Mouse (Mus musculus): ENCODE results near the gene Dnah3.

Dnah3 gene

DNA sequence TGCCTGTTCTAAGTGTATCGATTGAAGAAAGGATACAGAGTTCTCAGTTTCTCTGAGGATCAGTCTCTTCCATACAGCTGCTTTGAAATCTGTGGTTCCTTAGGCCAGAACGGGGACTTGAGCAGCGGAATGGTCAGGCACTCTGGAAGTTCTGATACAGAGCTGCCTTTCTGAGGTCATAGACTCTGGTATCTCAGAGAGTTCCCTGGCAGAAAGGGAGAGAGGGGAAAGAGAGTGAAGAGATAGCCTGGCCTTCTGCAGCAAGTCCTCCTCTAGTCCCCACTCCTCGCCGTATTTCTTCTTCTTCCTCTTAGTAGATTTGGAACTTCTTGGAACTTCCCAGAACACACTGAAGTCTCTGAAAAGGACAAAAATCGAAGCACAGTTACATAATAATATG lies at the start of gene Dnah3:
Dnah3 (minus strand) TSS at position 101 of the 400 bp plus-strand sequence.
- DNase-seq (ENCODE audit: low spot score in 2 of 2), result no peak

DNA sequence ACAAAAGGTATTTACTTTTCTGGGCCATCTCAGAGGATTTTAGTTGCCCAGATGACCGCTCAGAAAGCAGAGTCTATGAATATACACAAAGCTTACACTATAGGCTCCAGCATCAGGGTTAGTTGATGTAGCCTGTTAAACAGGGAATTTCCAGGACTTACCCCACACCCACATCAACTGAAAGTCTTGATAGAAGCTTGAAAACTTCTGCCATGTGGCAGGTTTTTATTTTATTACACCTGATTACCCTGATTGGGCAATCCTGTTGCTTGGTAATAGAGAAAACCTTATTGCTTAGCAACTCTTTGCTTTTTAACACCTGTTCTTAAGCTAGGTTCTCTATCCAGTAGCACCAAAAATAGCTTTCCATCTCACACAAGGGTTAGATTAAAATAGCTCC lies 47.7 kb upstream of the Dnah3 start:
- no peak for DNase-seq (ENCODE audit: low spot score in 2 of 2)

DNA sequence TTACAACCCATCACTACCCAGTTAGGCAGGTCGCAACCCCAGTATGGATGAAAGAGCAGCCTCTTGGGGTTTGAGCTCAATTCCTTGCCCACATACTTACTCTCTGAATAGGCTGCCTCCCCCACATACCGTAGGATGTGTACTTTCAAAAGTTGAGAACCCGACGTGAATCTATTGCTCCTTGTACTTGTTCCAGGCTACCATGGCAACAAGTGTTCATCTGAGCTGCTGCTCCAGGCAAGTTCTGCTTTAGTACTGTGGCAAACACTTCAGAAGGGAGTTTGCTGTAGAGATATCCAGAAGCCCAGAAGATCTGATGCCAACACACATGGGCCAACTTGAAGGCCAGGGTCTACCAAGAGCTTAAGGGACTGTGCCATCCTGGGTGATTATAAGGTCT lies 33.9 kb upstream of the Dnah3 start:
- DNase-seq (ENCODE audit: low spot score in 2 of 2), result peak; percentile 20 to 42

DNA sequence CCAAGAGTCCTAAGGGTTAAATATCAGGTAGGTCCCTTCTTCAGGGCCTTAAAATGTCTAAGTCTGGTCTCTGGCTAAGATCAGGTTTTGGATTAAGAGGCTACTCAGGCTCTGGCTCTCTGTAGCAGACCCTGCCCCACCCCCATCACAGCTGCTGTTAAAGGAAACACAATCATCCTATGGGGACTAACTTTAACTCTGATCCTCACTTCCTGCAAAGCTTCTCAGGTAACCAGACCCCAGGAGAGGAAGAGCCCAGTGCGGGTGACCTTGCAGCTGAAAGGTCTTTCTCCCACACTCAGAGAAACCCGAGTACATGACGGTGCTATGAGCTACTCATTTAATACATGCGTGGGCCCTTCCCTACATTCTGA lies 32.6 kb upstream of the Dnah3 start:
- DNase-seq (ENCODE audit: low spot score in 2 of 2), result no peak

DNA sequence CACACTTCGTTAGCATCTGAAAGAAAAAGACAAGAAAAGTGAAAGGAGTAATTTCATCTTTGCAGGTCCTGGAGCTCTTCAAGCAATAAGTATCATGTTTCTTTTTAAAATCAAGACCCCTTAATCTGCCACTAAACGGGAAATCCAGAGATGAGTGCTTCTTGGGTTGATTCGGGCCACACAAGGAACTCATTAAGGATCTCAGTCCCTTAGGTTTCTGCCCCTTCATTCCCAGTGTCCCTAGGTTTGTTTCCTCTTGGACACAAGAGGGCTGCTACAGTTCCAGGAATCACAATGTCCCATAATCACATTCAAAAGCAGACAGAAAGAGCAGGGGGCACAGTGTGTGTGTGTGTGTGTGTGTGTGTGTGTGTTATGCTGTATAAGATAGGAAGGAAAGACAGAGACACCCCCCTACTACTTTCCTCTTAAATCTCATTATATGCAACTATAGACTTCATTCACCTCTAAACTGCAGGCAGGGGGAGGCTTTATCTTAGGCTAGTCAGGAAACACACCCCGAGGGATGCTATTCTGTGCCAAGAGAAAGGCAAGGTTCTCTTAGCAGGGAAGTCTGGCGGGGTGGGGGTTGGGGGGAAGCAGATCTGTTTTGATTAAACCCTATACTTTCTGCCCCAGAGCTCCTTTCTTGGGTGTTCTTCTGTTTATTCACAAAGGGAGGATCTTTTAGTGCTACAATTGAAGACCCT lies 32.1 kb upstream of the Dnah3 start:
- no peak for DNase-seq (ENCODE audit: low spot score in 2 of 2)

DNA sequence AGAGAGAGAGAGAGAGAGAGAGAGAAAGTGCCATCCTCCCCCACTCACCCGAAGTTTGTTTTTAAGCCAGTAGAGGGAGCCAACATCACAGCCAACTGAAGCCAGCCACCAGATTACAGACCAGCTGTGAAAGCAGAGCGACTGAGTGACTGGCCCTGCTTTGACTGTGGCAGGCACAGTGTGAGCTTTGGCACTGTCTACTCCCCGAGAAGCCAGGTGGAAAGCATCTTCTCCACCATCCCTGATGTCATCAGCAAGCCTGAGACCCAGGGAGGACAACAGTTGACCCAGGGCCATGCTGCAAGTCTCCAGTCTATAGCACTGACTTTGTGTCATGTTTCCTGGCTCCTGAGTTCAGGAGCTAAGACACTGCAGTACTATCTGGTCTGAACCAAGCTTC lies 29.8 kb upstream of the Dnah3 start:
- peak; percentile 47 to 64 for DNase-seq (ENCODE audit: low spot score in 2 of 2)

DNA sequence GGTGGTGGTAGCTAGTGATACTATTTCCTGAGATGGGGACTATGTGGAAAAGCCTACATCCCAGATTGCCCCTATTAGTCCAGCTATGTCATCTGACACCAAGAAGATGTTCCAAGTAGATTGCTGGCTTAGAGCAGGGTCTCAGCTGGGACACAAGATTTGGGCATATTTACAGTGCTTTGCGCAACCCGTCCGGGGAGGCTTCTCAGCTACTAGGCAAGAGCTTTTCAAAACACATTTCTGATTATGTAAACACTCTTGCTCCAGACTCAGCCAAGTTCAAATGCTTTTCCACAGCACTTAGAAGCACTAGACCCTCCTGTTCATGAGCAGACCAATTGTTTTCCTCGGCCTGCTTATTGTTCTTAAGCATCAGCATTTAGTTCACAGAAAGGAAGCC lies 28.7 kb upstream of the Dnah3 start:
- no peak for DNase-seq (ENCODE audit: low spot score in 2 of 2)

DNA sequence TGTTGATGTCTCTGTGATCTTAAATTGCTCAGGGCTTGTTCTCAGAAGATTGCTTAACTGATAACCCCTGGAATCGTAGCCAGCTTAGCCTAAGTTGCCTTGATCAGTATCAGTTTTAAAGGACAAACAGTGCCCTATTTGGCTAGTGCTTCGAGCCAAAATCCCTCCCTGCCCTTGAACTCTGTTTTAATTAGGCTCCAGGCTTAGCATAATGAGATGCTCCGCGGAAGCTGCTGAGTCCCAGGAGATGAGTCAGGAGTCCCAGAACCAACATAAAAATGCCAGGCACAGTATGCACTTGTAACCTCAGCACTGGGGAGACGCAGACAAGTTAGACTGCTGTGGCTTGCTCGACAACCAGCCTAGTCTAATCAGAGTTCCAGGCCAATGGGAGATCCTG lies 22.4 kb upstream of the Dnah3 start:
- no peak for DNase-seq (ENCODE audit: low spot score in 2 of 2)

DNA sequence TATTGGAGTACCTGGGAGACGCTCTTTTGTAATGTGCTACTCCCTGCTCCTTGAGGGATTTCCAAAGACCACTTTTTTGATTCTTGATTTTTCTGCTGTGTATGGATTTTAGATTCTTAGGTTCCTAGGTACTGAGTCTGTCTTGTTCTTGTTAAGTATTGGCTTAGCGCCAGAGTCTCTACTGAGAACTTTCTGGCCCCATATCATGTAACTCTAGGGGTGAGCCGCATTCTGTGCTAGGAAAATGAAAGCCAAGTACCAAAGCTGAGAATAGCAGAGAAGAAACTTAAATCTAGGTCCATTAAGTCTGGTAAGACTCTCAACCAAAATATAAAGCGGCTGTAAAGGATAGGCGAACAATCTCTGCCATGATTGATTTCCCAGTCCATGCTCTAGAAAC lies 21.9 kb upstream of the Dnah3 start:
- no peak for DNase-seq (ENCODE audit: low spot score in 2 of 2)

DNA sequence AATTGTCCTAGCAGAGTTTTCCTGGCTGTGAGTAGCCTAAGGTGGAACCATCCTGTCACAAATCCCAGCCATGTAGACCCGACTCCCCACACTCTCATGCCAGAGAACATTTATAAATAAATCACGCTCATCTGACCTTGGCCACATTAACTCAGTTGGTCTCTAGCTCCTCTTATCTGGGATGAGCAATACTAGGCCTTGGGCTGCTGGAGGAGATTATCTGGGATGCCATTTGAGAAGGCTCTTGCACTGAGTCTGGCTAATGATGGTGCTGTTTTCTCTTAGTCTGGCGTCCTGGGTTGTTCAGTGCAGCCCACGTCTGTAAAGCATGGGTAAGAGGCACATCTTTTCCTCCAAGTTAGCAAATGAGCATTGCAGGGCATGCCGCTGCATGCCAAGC lies 14.6 kb upstream of the Dnah3 start:
- DNase-seq (ENCODE audit: low spot score in 2 of 2), result no peak

DNA sequence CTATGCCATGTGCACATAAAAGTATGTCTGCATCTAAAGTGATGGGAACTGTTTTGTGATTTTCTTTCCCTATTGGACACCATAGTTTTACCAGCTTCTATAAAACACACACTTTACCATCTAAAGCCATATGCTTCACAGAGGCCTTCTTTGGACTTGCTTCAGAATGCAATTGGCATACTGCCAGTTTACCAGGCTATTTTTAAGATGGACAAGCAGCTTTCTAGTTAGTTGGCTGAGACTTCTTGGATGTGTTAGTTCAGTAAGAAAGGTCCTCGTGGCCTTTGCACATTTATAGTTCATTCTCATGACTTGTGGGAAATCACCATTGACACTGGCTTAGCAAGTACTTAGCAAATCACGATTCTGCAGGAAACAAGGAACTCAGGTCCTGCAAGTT lies 11.3 kb upstream of the Dnah3 start:
- DNase-seq (ENCODE audit: low spot score in 2 of 2), result no peak

DNA sequence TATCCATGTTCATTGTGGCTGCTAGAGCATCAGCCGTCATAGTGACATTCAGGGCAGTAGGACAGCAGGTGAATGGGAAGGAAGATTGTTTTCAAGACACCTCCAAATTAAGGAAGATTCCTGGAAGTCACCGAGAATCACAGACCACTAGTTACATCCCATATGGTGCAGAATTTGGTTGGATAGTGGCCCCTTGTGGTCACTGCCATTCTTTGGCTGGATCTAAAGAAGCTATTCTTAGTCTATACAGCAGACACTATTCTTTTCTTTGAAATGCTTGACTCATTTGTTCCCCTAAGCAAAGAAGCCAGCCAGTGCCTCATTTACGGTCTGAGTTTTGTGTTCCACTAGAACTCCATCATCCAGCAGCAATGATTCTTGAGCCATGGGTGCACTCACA lies 9.9 kb upstream of the Dnah3 start:
- no peak for DNase-seq (ENCODE audit: low spot score in 2 of 2)

DNA sequence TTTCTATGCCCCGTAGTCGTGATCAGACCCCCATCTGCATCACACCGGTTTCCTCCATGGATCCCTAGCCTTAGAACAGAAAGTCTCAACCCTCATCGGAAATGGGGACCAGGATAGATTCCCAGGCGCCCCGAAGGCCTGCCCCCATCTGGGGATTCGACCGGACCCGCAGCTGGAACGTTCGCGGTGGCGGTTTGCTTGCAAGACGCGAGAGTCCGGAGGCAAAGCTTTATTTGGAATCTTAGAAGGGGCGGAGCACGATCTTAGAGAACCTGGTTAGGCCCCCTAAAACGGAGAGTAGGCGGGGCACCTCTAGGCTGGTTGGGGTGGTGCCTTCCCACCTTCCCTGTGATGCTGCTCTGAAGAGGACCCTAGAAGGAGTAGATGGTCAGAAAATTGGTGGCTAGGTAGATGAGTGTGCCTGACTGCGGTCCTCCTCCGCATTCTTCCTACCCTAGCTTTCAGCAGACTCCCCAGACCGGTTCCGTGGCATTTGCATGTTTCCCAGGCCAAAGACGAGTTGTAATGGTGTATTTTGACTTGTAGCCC lies 8.0 kb upstream of the Dnah3 start:
- DNase-seq (ENCODE audit: low spot score in 2 of 2), result no peak

DNA sequence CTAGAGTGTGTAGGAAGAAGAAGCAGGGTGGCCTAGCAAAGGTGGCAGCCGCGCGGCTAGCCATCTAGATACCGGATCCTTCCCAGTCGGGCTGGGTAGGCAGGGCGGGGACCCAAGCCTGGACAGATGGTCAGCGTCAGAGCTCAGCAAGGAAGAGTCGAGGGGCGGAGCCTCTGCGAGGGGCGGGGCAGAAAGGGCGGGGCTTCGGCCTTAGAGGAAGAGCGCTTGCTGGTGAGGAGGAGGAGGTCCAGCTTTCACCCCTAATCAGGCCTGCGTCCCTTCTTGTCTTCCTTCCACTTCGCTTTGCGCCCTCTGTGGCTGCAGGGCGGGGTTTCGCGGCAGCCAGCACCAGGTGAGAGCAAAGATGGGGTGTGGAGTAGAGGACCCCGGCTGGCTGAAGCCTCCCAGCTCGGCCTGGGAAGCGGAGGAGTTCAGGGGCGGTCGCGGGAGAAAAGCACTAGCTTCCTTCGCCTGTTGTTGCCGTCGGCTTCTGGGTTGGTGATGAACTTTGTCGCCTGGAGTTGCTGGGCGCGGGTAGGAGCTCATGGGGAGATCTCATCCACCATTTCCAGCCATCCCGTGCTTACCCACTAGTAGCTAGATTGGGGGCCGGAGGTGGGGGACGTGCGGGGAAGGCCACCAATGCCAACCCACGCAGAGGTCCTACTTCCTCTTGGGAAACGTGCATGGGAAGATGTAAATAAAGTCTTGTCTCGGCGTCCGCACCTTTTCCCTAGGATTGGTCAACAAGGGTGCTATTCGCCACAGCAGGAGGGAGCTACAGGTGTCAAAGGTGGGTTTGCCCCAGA lies 7.3 kb upstream of the Dnah3 start, which contains the start of gene Tmem159:
Tmem159 (plus strand) TSS at position 190 of the 809 bp plus-strand sequence.
- peak; percentile 34 to 55 for DNase-seq (ENCODE audit: low spot score in 2 of 2)

DNA sequence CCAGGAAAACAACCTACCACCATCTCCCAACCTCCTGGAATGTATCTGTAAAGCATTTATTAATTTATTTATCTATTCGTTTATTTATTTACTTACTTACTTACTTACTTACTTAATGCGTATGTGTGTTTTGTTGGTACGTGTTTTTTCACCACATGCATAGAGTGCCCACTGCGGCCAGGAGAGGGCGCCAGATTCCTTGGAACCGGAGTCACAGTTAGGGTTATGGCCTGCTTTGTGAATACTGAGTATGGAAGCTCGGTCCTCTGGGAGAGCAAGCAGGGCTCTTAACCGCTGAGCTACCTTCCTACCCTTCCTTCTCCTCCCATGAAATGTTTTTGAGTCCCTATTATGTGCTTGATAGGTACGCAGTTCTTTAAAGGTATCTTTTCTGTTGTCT lies 3.3 kb upstream of the Dnah3 start:
- peak in 1 of 2 experiments; percentile 49 for DNase-seq (ENCODE audit: low spot score in 2 of 2)

DNA sequence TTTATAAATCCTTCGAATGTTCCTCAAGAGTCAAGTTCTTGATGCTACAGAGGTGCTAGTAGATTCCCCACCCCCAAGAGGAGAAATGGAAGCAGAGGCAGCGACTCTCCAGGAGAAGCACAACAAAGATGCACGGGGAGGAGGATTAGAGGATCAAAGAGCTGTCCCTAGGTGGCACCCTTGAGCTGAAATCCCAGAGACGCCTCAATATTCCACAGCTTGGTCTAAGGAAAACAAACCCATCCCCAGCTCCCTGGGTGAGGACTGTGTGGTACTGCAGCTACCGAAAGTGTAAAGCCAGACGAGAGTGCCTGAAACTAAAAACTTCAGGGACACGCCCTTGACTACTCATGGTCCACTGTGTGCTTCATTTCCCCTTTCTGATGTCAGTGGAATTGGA lies 2.8 kb upstream of the Dnah3 start:
- peak in 1 of 2 experiments; percentile 50 for DNase-seq (ENCODE audit: low spot score in 2 of 2)

DNA sequence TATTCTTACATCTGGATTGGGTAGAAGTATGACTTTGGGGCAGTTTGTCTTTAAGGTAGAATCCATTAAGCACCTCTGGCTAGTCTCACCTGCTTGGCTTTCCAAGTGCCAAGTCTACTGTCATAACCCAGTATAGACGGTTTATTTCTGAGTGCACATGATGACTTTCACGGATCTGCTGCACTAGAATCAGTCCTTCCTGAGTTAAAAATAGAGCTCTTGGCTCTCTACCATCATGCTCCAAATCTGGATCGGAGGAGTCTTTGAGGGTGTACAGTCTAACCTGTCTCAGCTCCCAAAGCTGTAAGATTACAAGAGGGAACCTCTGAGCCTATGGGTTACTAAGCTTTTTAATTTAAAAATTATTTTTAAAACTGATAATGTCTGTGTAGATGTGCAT lies 864 bp downstream of the Dnah3 start:
- DNase-seq (ENCODE audit: low spot score in 2 of 2), result no peak

DNA sequence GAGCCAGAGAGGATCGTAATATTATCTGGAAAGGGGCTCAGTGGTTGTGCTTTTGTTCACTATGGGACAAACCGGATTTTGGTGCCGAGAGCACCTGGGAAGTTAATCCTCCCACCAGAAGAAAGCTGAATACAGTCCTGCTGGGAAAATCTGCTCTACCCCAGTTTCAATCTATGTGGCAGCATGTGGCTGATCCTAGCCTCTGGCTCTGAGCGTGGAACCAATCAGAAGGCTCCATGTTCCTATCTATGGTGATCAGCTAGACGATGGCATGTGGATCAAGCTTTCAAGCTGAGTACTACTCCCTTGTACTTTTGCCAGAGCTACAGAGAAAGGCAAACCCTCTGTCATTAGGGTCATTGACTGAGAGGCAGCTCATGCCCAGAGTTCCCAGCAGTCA lies 2.0 kb downstream of the Dnah3 start:
- DNase-seq (ENCODE audit: low spot score in 2 of 2), result no peak

DNA sequence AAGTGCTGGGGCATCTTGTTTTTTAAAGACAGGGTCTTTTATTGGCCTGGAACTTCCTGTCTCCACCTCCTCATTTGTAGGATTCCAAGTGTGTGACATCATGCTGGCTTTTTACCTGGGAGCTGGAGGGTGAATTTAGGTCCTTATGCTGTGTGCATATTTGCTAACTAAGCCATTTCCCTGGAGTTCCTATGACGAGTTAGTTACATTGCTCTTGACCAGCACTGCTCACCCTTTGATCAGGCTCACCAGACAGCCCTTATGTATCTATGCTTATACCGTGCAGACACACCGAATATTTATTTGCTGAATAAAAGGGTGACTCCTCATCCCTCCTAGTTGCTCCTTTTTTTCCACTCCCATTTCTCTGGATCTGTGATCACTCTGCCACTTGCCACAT lies 14.9 kb downstream of the Dnah3 start:
- no peak for DNase-seq (ENCODE audit: low spot score in 2 of 2)

DNA sequence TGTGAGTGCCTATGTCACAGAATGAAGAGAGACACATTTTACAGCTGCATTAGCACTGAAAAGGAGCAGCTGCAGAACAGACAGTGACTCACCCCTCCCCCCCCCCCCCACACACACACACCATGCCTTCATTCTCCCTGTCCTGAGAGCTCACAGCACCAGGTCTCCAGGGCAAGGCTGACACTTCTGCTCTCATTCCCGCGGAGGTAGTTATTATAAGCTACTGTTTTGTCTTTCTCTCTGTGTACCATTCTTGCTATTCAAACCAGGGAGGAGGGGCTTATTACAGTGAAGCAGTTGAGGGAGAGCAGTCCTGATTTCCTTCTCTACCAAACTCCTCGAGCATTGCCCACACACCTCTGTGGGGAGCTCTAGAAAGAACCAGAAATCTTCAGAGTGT lies 25.9 kb downstream of the Dnah3 start:
- no peak for DNase-seq (ENCODE audit: low spot score in 2 of 2)

DNA sequence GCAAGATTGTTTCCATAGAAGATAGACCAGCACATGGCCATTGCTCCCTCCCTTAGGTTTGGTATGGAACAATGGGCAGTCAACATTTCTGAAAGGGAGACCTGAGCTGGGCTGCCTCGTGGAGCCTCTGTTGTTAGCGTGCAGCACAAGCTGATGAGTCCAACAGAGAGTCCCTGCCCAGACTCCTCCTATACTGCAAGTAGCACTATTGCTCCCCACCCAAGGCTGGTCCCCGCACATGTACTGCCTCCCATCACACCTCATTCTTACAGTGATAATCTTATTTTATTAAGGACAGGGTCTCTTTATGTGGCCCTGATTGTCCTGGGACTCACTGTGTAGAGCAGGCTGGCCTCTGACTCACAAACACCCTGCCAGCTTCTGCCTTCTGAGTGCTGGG lies 27.0 kb downstream of the Dnah3 start:
- DNase-seq (ENCODE audit: low spot score in 2 of 2), result no peak

DNA sequence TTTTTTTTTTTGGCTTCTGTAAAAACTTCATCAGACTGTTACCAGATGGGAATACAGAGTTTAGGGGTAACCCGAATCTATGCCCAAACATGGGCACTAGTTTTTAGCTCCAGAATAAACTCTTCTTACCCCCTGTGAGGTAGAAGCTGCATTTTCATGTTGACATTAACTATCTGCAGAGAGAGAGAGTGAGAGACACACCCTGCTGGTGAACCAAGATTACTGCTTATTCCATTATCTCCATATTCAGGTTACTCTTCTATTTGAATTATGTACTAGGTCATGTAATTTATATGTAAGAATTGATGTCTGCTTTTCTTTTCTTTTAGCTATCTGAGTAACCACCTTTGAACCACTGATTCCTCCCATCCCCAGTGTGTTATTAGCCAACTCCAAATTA lies 31.0 kb downstream of the Dnah3 start:
- no peak for DNase-seq (ENCODE audit: low spot score in 2 of 2)

DNA sequence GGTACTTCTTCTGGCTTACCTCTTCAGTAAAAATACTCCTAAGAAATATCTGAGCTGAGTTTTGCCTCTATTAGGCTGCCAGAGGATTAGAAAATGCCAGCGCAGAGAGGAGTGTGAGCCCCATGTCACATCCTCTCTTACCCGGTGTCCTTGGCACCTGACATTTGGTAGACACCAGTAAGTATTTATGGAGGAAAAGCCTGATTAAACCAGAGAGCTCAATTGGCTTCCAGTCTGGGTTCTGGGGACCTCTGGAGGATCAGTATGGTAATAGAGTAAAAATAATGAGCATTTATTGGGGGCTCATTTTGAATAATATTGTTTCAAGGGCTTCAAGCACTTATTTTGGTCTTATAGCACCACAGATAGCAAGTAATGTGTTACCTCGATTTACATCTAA lies 39.6 kb downstream of the Dnah3 start:
- no peak for DNase-seq (ENCODE audit: low spot score in 2 of 2)

Data from frontal cortex, postnatal 14 days (tissue).